Mouse (Mus musculus) testis, adult 2 months (tissue): Measurements from ENCODE around the gene Arntl. TPM values are rescaled to one million over a fixed set of nuclear protein-coding genes. Genes with fewer than 3 reads are reported as not detected.

Experiments used
- H3K27ac ChIP-seq: fragments of 200-500 bp; 2 replicates; pipeline ENCODE4 v1.5.1; 2012; ENCODE audit warnings: low read depth, low read length; ENCODE audit not compliant: control insufficient read depth, insufficient read depth
- H3K27me3 ChIP-seq: fragments of 200-500 bp; 2 replicates; pipeline ENCODE4 v1.6.1; 2012; ENCODE audit warnings: mild to moderate bottlenecking, low read length, moderate library complexity; ENCODE audit not compliant: control insufficient read depth, insufficient read depth
- H3K36me3 ChIP-seq: fragments of 200-500 bp; 2 replicates; pipeline ENCODE4 v1.6.1; 2012; ENCODE audit warnings: mild to moderate bottlenecking, low read length; ENCODE audit not compliant: control insufficient read depth, insufficient read depth
- H3K4me1 ChIP-seq: fragments of 200-500 bp; 2 replicates; pipeline ENCODE4 v1.6.1; 2012; ENCODE audit warnings: low read length; ENCODE audit not compliant: control insufficient read depth, insufficient read depth
- H3K4me3 ChIP-seq: fragments of 200-500 bp; 2 replicates; pipeline ENCODE4 v1.5.1; 2012; ENCODE audit warnings: low read depth, mild to moderate bottlenecking, low read length, moderate library complexity, mixed read lengths; ENCODE audit not compliant: control insufficient read depth
- CTCF ChIP-seq: fragments of 200-500 bp; IDR thresholded peaks from 2 replicates; pipeline ENCODE4 v1.5.1; 2012; ENCODE audit warnings: low read depth, mild to moderate bottlenecking, inconsistent platforms, low read length, moderate library complexity; ENCODE audit not compliant: control insufficient read depth, insufficient read depth, insufficient replicate concordance
- POLR2A ChIP-seq: fragments of 200-500 bp; IDR thresholded peaks from 2 replicates; pipeline ENCODE4 v1.6.1; 2012; ENCODE audit warnings: low read depth, mild to moderate bottlenecking, inconsistent platforms, low read length, moderate library complexity; ENCODE audit not compliant: control insufficient read depth
- polyA plus RNA-seq: library from polyadenylated mRNA; depleted of rRNA; stranded (reverse); fragments of >200 nt; gene quantifications from 2 replicates; pipeline ENCODE4 v1.2.3, GENCODE M21; 2012

Arntl gene
- polyA plus RNA-seq, 1 experiment, result 2.9 TPM

- H3K27ac ChIP-seq, result no peak overlapping the region
- no peaks in the 10 kb centered on the region for H3K36me3 ChIP-seq
- TF ChIP-seq CTCF (no peak), POLR2A (no peak)
- no peaks in the 10 kb centered on the region for H3K27me3 ChIP-seq
- no peak overlapping the region for H3K4me3 ChIP-seq
- no peaks in the 10 kb centered on the region; the same call in 1 of the 2 replicates for H3K4me1 ChIP-seq
Observed at GRCm38 (mm10) chr7:113192714-113193365, 14.4 kb upstream of the Arntl start.

GRCm38 (mm10) chr7:113193872-113194271 is 13.4 kb upstream of the Arntl start:
- H3K27ac ChIP-seq, result no peak overlapping the region
- no peak for TF ChIP-seq CTCF
- no peak for TF ChIP-seq POLR2A
- H3K4me3 ChIP-seq, result no peak overlapping the region
- no peaks in the 10 kb centered on the region for H3K27me3 ChIP-seq
- H3K36me3 ChIP-seq, result no peaks in the 10 kb centered on the region
- H3K4me1 ChIP-seq, result no peaks in the 10 kb centered on the region; the same call in 1 of the 2 replicates

- H3K36me3 ChIP-seq, result no peaks in the 10 kb centered on the region
- no peaks in the 10 kb centered on the region; the same call in 1 of the 2 replicates for H3K4me1 ChIP-seq
- no peak overlapping the region for H3K27ac ChIP-seq
- H3K27me3 ChIP-seq, result no peaks in the 10 kb centered on the region
- no peak overlapping the region for H3K4me3 ChIP-seq
- no peak for TF ChIP-seq CTCF
- TF ChIP-seq POLR2A, result no peak
Observed at GRCm38 (mm10) chr7:113195271-113195670, 12.0 kb upstream of the Arntl start.

GRCm38 (mm10) chr7:113196171-113196570 is 11.1 kb upstream of the Arntl start:
- no peak overlapping the region for H3K4me3 ChIP-seq
- no peaks in the 10 kb centered on the region; the same call in 1 of the 2 replicates for H3K4me1 ChIP-seq
- H3K27me3 ChIP-seq, result no peaks in the 10 kb centered on the region
- H3K36me3 ChIP-seq, result no peaks in the 10 kb centered on the region
- TF ChIP-seq POLR2A (no peak), CTCF (no peak)
- no peak overlapping the region for H3K27ac ChIP-seq

- Histone ChIP-seq H3K4me1 (no peaks in the 10 kb centered on the region; the same call in 1 of the 2 replicates), H3K27me3 (no peaks in the 10 kb centered on the region), H3K27ac (no peak overlapping the region), H3K4me3 (no peak overlapping the region), H3K36me3 (no peaks in the 10 kb centered on the region)
- TF ChIP-seq CTCF (no peak), POLR2A (no peak)
Observed at GRCm38 (mm10) chr7:113197161-113197775, 10.0 kb upstream of the Arntl start.

- Histone ChIP-seq H3K36me3 (no peaks in the 10 kb centered on the region), H3K27ac (no peak overlapping the region), H3K27me3 (no peaks in the 10 kb centered on the region), H3K4me3 (no peak overlapping the region), H3K4me1 (no peaks in the 10 kb centered on the region; the same call in 1 of the 2 replicates)
- no peak for TF ChIP-seq POLR2A
- TF ChIP-seq CTCF, result no peak
Observed at GRCm38 (mm10) chr7:113201584-113201983, 5.7 kb upstream of the Arntl start.

GRCm38 (mm10) chr7:113207471-113208387 is 464 bp downstream of the Arntl start:
- Histone ChIP-seq H3K36me3 (no peaks in the 10 kb centered on the region), H3K4me1 (peaks cover 7% of the 10 kb centered on the region), H3K27ac (peak overlapping the region; percentile 5), H3K4me3 (peak overlapping the region; percentile 90), H3K27me3 (no peaks in the 10 kb centered on the region)
- TF ChIP-seq CTCF (no peak), POLR2A (no peak)
